Mouse (Mus musculus) hindbrain, embryonic 13.5 days (tissue): ENCODE results near the gene Rgs11. TPM values are rescaled to one million over a fixed set of nuclear protein-coding genes. Genes with fewer than 3 reads are reported as not detected.

Experiments used
- polyA plus RNA-seq: library from polyadenylated mRNA; unstranded; fragments of >200 nt; fragmentation: Nextera tagmentation; extraction: Ambion mirVana; gene quantifications from 2 replicates; pipeline ENCODE4 v1.2.1, GENCODE M21; 2015

The Rgs11 gene
- polyA plus RNA-seq, 1 experiment from 2014 or later: 9.0 TPM

Other genes starting within 250 kb of the Rgs11 start
- 20.4 and 21.6 TPM in 2 replicates for gene Capn15, start 217.2 kb upstream of the Rgs11 start, polyA plus RNA-seq
- gene Rab11fip3, start 133.4 kb upstream of the Rgs11 start, polyA plus RNA-seq: 28.7 and 29.5 TPM in 2 replicates
- gene Decr2, start 112.6 kb upstream of the Rgs11 start, polyA plus RNA-seq: 33.5 and 34.9 TPM in 2 replicates
- 29.8 and 31.6 TPM in 2 replicates for gene Nme4, start 107.3 kb upstream of the Rgs11 start, polyA plus RNA-seq
- 3.0 and 3.7 TPM in 2 replicates for gene Tmem8, start 89.7 kb upstream of the Rgs11 start, polyA plus RNA-seq
- 177 and 178 TPM in 2 replicates for gene Mrpl28, start 79.5 kb upstream of the Rgs11 start, polyA plus RNA-seq
- gene Axin1, start 64.3 kb upstream of the Rgs11 start, polyA plus RNA-seq: 8.5 and 9.7 TPM in 2 replicates
- gene Pdia2, start 3.9 kb upstream of the Rgs11 start, polyA plus RNA-seq: 0.30 and 0.36 TPM in 2 replicates
- gene Arhgdig, start 4.8 kb downstream of the Rgs11 start, polyA plus RNA-seq: 65.7 and 75.1 TPM in 2 replicates
- gene Fam234a, start 41.3 kb downstream of the Rgs11 start, polyA plus RNA-seq: 30.8 and 31.4 TPM in 2 replicates
- 117 and 118 TPM in 2 replicates for gene Luc7l, start 49.9 kb downstream of the Rgs11 start, polyA plus RNA-seq
- 0.78 and 1.0 TPM in 2 replicates for gene Neurl1b, start 211.9 kb downstream of the Rgs11 start, polyA plus RNA-seq